Mouse (Mus musculus): ENCODE measurements around the gene B4galt5.

DNA sequence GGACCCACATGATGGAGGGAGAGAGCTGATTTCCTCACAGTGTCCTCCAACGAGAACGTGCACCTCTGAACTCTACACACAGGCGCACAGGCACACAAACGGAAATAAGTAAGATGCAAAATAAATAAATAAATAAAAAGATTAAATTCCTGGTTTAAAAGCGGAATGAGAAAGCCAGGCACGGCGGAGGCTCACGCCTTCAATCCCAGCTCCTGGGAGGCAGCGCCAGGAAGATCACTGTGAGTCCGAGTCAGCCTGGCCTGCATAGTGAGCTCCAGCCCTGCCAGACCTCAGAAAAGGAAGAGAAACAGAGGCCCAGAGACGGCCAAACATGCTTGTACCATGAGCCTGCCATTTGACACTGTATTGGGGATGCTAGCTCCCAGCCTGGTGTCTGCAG is 85.1 kb downstream of the B4galt5 start:
- TF ChIP-seq MAX (IDR thresholded peaks at IDR 0.05; ENCODE audit: low read length) (no peak), USF2 (IDR thresholded peaks at IDR 0.05; ENCODE audit: borderline replicate concordance in 1 of 2, insufficient read depth in 1 of 2, low read depth in 1 of 2, low read length in 2 of 2) (no peak), EP300 (IDR thresholded peaks at IDR 0.05; ENCODE audit: low read depth in 1 of 2, low read length in 2 of 2) (no peak), TAL1 (IDR thresholded peaks at IDR 0.05; ENCODE audit: low read length) (no peak), MAFK (IDR thresholded peaks at IDR 0.05; ENCODE audit: borderline replicate concordance, low read depth, low read length) (no peak), ZC3H11A (IDR thresholded peaks at IDR 0.05; ENCODE audit: low read depth, low read length) (no peak), ZMIZ1 (IDR thresholded peaks at IDR 0.05; ENCODE audit: low read depth, low read length) (no peak)
